Mouse (Mus musculus): ENCODE measurements around the gene Fam169b. TPM values are rescaled to one million over a fixed set of nuclear protein-coding genes. Genes with fewer than 3 reads are reported as not detected.

Gene Fam169b
- polyA plus RNA-seq, 2 experiments = 0.28 to 0.30 TPM

DNA sequence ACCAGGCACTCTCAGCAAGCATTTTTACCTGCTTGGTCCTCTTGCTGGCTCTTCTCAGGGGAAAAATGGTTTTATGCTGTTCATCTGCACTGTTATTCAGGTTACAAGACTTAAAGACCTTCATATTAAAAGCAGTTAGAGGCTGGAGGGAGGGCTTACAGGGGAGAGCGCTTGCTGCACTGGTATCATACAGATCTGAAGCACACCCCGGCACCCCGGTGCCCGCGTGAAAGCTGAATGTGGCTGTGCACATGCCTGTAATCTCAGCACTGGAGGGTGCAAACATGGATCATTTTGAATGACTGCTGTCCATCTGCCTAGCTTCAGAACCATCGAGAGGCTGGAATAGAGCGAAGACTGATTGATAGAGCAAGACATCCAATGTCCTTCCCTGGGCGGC lies 15.4 kb downstream of the Fam169b start:
- H3K27me3 ChIP-seq (ENCODE audit: control insufficient read depth, insufficient read depth, low read length) = no peaks in the 10 kb centered on the region
- H3K36me3 ChIP-seq (replicated peaks; ENCODE audit: control insufficient read depth, insufficient read depth, low read depth) = no peaks in the 10 kb centered on the region
- no peak overlapping the region for H3K27ac ChIP-seq
- DNase-seq (ENCODE audit: low read depth in 3 of 3, low spot score in 3 of 3) = no peak
- no peak overlapping the region for H3K4me2 ChIP-seq (ENCODE audit: low read depth)
- no peaks in the 10 kb centered on the region for H3K9me3 ChIP-seq (ENCODE audit: control insufficient read depth, low read length)
- no peak overlapping the region for H3K9ac ChIP-seq (replicated peaks)
- TF ChIP-seq EP300 (IDR thresholded peaks at IDR 0.05; ENCODE audit: low read depth) (no peak), CTCF (IDR thresholded peaks at IDR 0.05; ENCODE audit: low read depth) (no peak)
- 85% methylated on average over 8 of the region's 8 CpGs for WGBS (ENCODE audit: insufficient replicate concordance)
- H3K4me3 ChIP-seq (ENCODE audit: insufficient read depth in 1 of 2, low read depth in 2 of 2, low read length in 2 of 2) = no peak overlapping the region
- ATAC-seq (ENCODE audit: insufficient read depth) = no peak
- peaks cover 0 to 7% of the 10 kb centered on the region in 2 experiments; a peak in 1 of 4 replicates for H3K4me1 ChIP-seq (replicated peaks; ENCODE audit: control insufficient read depth in 2 of 2, insufficient read depth in 2 of 2, low read length in 1 of 2)

DNA sequence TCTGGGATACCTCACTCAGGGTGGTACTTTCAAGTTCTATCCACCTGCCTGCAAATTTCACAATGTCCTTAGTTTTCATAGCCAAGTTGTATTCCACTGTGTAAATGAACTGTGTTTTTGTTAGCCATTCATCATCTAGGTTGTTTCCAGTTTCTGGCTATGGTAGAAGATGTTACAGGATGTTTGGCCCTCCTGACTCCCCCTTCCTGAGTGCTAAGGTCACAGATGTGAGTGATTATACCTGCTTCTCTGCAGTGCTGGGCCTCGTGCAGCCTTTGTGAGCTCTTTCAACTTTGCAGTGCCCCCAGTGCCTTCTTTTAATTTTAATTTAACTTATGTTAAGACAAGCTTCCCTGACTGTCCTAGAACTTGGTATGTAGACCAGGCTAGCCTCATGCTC lies 18.0 kb downstream of the Fam169b start:
- H3K4me2 ChIP-seq (ENCODE audit: low read depth) = no peak overlapping the region
- no peak overlapping the region for H3K27ac ChIP-seq
- ATAC-seq (ENCODE audit: insufficient read depth) (no peak), DNase-seq (ENCODE audit: low read depth in 3 of 3, low spot score in 3 of 3) (no peak)
- no peak overlapping the region for H3K4me3 ChIP-seq (ENCODE audit: insufficient read depth in 1 of 2, low read depth in 2 of 2, low read length in 2 of 2)
- TF ChIP-seq EP300 (IDR thresholded peaks at IDR 0.05; ENCODE audit: low read depth) (no peak), CTCF (IDR thresholded peaks at IDR 0.05; ENCODE audit: low read depth) (no peak)
- H3K36me3 ChIP-seq (replicated peaks; ENCODE audit: control insufficient read depth, insufficient read depth, low read depth) = no peaks in the 10 kb centered on the region
- no peak overlapping the region for H3K9ac ChIP-seq (replicated peaks)
- no peaks in the 10 kb centered on the region for H3K9me3 ChIP-seq (ENCODE audit: control insufficient read depth, low read length)
- H3K4me1 ChIP-seq (replicated peaks; ENCODE audit: control insufficient read depth in 2 of 2, insufficient read depth in 2 of 2, low read length in 1 of 2) = no peaks in the 10 kb centered on the region
- H3K27me3 ChIP-seq (ENCODE audit: control insufficient read depth, insufficient read depth, low read length) = no peaks in the 10 kb centered on the region
- 46% methylated on average over 1 of the region's 1 CpGs for WGBS (ENCODE audit: insufficient replicate concordance)

DNA sequence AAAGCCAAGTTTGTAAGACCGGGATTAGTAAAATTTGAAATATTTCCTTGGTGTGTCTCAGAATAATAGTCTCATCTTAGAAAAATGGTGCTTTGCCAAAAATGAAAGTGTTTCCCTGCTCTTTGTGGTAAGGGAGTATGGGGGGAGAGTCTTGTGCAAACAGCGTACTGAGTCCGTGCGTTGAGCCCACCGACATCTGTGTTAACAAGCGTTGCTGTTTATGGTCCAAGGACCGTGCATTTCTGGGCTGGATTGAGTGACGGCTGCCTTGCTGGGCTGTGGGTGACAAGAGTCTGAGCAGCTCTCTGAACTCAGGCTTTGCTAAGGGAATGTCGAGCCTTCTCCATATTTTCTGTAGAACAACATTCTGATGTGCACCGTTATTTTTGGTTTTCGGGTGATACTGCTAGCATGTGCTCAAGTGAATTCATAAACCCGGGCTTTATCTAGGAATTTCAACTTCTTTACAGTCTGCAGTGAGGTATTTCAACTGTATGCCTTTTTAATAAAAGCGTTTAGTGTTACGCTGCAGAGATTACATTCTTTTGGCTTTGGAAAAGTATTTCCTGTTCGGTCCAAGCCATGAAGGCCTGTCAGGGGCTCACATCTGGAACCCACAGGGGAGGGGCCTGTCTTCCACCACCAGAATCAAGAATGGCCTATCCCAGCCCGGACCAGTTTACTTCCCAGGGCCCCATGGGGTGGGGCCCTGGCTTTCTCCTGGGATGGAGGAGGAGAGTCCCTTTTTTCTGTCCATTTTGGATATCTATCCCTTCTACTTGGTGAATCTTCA lies 20.6 kb downstream of the Fam169b start:
- no peak overlapping the region for H3K9ac ChIP-seq (replicated peaks)
- H3K27ac ChIP-seq = no peak overlapping the region
- H3K4me2 ChIP-seq (ENCODE audit: low read depth) = no peak overlapping the region
- TF ChIP-seq CTCF (IDR thresholded peaks at IDR 0.05; ENCODE audit: low read depth) = no peak
- no peak for TF ChIP-seq EP300 (IDR thresholded peaks at IDR 0.05; ENCODE audit: low read depth)
- H3K9me3 ChIP-seq (ENCODE audit: control insufficient read depth, low read length) = no peaks in the 10 kb centered on the region
- H3K36me3 ChIP-seq (replicated peaks; ENCODE audit: control insufficient read depth, insufficient read depth, low read depth) = no peaks in the 10 kb centered on the region
- DNase-seq (ENCODE audit: low read depth in 3 of 3, low spot score in 3 of 3) (no peak), ATAC-seq (ENCODE audit: insufficient read depth) (no peak)
- no peak overlapping the region for H3K4me3 ChIP-seq (ENCODE audit: insufficient read depth in 1 of 2, low read depth in 2 of 2, low read length in 2 of 2)
- no peaks in the 10 kb centered on the region for H3K4me1 ChIP-seq (replicated peaks; ENCODE audit: control insufficient read depth in 2 of 2, insufficient read depth in 2 of 2, low read length in 1 of 2)
- 67% methylated on average over 16 of the region's 16 CpGs for WGBS (ENCODE audit: insufficient replicate concordance)
- no peaks in the 10 kb centered on the region for H3K27me3 ChIP-seq (ENCODE audit: control insufficient read depth, insufficient read depth, low read length)

DNA sequence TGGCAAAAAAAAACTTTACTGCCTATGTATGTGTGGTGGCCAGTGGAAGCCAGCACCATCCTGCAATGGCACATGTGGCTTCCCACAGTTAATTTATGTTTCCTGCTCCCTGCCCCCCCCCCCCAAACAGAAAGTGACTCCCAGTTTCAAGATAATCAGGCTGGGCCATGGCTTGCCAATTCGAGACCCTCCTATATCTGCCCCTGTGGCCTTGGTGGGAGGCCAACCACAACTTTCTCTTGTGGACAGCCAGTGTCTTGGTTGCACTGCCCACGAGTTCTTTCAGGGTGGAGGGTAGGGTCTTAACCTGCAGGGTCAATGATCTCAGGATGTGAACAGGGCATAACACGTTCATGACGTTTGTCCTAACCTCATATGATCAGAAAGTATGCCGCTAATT lies 22.8 kb downstream of the Fam169b start:
- TF ChIP-seq EP300 (IDR thresholded peaks at IDR 0.05; ENCODE audit: low read depth) (no peak), CTCF (IDR thresholded peaks at IDR 0.05; ENCODE audit: low read depth) (no peak)
- Histone ChIP-seq H3K4me1 (replicated peaks; ENCODE audit: control insufficient read depth in 2 of 2, insufficient read depth in 2 of 2, low read length in 1 of 2) (no peaks in the 10 kb centered on the region), H3K9ac (replicated peaks) (no peak overlapping the region), H3K36me3 (replicated peaks; ENCODE audit: control insufficient read depth, insufficient read depth, low read depth) (no peaks in the 10 kb centered on the region), H3K27me3 (ENCODE audit: control insufficient read depth, insufficient read depth, low read length) (no peaks in the 10 kb centered on the region), H3K4me3 (ENCODE audit: insufficient read depth in 1 of 2, low read depth in 2 of 2, low read length in 2 of 2) (no peak overlapping the region), H3K4me2 (ENCODE audit: low read depth) (no peak overlapping the region), H3K9me3 (ENCODE audit: control insufficient read depth, low read length) (no peaks in the 10 kb centered on the region), H3K27ac (no peak overlapping the region)
- ATAC-seq (ENCODE audit: insufficient read depth) (no peak), DNase-seq (ENCODE audit: low read depth in 3 of 3, low spot score in 3 of 3) (no peak)
- 59% methylated on average over 5 of the region's 5 CpGs for WGBS (ENCODE audit: insufficient replicate concordance)

DNA sequence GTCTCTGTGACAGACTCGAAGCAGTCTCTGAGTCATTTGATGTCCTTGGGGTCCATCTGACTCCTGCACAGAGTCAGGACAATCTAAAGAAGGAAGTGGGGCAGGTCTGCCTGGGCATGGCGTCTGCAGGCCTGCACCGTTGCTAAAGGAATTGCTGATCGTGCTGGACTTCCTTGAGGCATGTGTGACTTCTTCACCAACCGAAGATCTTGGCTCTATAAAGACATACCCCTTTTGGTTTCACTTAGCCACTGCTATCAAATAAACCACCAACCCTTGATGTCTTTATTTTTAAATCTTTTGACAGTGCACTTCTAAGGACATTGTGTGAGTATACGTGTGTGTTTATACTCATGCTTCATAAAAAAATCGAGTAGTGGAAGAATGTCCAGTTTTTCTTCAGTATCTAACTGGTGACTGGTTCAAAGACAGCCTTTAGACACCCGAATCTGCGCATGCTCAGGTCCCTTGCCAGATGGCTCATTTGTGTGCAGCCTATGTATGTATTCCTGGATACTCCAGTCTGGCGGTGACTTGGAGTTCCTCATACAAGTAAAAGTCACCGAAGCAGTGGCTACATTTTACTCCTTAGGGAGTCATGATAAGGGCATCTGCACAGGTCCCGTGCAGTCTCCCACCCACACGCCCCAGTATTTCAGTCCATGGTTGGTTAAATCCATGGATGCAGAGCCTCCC lies 24.9 kb downstream of the Fam169b start:
- H3K36me3 ChIP-seq (replicated peaks; ENCODE audit: control insufficient read depth, insufficient read depth, low read depth) = no peaks in the 10 kb centered on the region
- H3K27me3 ChIP-seq (ENCODE audit: control insufficient read depth, insufficient read depth, low read length) = no peaks in the 10 kb centered on the region
- no peaks in the 10 kb centered on the region for H3K4me1 ChIP-seq (replicated peaks; ENCODE audit: control insufficient read depth in 2 of 2, insufficient read depth in 2 of 2, low read length in 1 of 2)
- H3K4me2 ChIP-seq (ENCODE audit: low read depth) = no peak overlapping the region
- DNase-seq (ENCODE audit: low read depth in 3 of 3, low spot score in 3 of 3) = no peak
- no peak for ATAC-seq (ENCODE audit: insufficient read depth)
- 58% methylated on average over 13 of the region's 13 CpGs for WGBS (ENCODE audit: insufficient replicate concordance)
- H3K9me3 ChIP-seq (ENCODE audit: control insufficient read depth, low read length) = no peaks in the 10 kb centered on the region
- no peak overlapping the region for H3K27ac ChIP-seq
- H3K9ac ChIP-seq (replicated peaks) = no peak overlapping the region
- no peak overlapping the region for H3K4me3 ChIP-seq (ENCODE audit: insufficient read depth in 1 of 2, low read depth in 2 of 2, low read length in 2 of 2)
- TF ChIP-seq CTCF (IDR thresholded peaks at IDR 0.05; ENCODE audit: low read depth) (no peak), EP300 (IDR thresholded peaks at IDR 0.05; ENCODE audit: low read depth) (no peak)
